Mouse (Mus musculus): Measurements from ENCODE around the gene Vamp5.

GRCm38 (mm10) chr6:72419806-72420205, 39.5 kb upstream of the Vamp5 start:
- TF ChIP-seq CTCF (IDR thresholded peaks at IDR 0.05; ENCODE audit: borderline replicate concordance, extremely low read depth, insufficient read depth, insufficient read length) (no peak), POLR2A (IDR thresholded peaks at IDR 0.05; ENCODE audit: borderline replicate concordance, extremely low read depth, insufficient read depth, insufficient read length, poor library complexity, severe bottlenecking) (no peak)

Data from brain, embryonic 14.5 days (tissue).